Mouse (Mus musculus) forebrain, embryonic 16.5 days (tissue): ENCODE results near the gene Saa2. TPM values are rescaled to one million over a fixed set of nuclear protein-coding genes. Genes with fewer than 3 reads are reported as not detected.

Experiments used
- ATAC-seq: fragments of 200-750 bp; cut with Nextera tagmentation; 2 replicates; pipeline ENCODE4 v1.8.0; 2017; ENCODE audit warnings: mild to moderate bottlenecking, moderate library complexity
- H3K27ac ChIP-seq: fragments of 300-500 bp; sonication (generic); 2 replicates; pipeline ENCODE4 v1.5.1; 2014; ENCODE audit warnings: low read length, control low read depth
- H3K27me3 ChIP-seq: fragments of 300-500 bp; sonication (generic); replicated peaks from 2 replicates; pipeline ENCODE4 v1.6.1; 2014; ENCODE audit warnings: low read length; ENCODE audit not compliant: control insufficient read depth, insufficient read depth
- H3K36me3 ChIP-seq: fragments of 300-500 bp; sonication (generic); 2 replicates; pipeline ENCODE4 v1.6.1; 2014; ENCODE audit not compliant: control insufficient read depth, insufficient read depth
- H3K4me1 ChIP-seq: fragments of 300-500 bp; sonication (generic); replicated peaks from 2 replicates; pipeline ENCODE4 v1.6.1; 2014; ENCODE audit warnings: low read length; ENCODE audit not compliant: control insufficient read depth, insufficient read depth
- H3K4me2 ChIP-seq: fragments of 300-500 bp; sonication (generic); 2 replicates; pipeline ENCODE4 v1.6.1; 2014; ENCODE audit warnings: mild to moderate bottlenecking, low read length, control low read depth
- H3K4me3 ChIP-seq: fragments of 300-500 bp; sonication (generic); replicated peaks from 2 replicates; pipeline ENCODE4 v1.5.1; 2014; ENCODE audit warnings: mild to moderate bottlenecking, low read length, control low read depth
- H3K9ac ChIP-seq: fragments of 300-500 bp; sonication (generic); replicated peaks from 2 replicates; pipeline ENCODE4 v1.6.1; 2014; ENCODE audit warnings: low read depth, low read length, control low read depth
- H3K9me3 ChIP-seq: fragments of 300-500 bp; sonication (generic); 2 replicates; pipeline ENCODE4 v1.6.1; 2016; ENCODE audit warnings: low read length; ENCODE audit not compliant: control insufficient read depth
- WGBS: fragments of 180-500 bp; shearing (Covaris S2); extraction: QIAGEN DNeasy Blood & Tissue Kit; methylation state at CpG from one replicate; pipeline ENCODE4 v1.1.7; 2014; 5-methylcytosine and 5-hydroxymethylcytosine counted together
- polyA plus RNA-seq: library from polyadenylated mRNA; unstranded; fragments of >200 nt; fragmentation: Nextera tagmentation; extraction: Ambion mirVana; gene quantifications from 2 replicates; pipeline ENCODE4 v1.2.1, GENCODE M21; 2015

The Saa2 gene
- polyA plus RNA-seq, 1 experiment from 2014 or later: not detected

- Histone ChIP-seq H3K36me3 (peaks cover 29% of the 10 kb centered on the region), H3K4me3 (no peak overlapping the region), H3K9ac (no peak overlapping the region), H3K4me1 (peaks cover 2% of the 10 kb centered on the region; the same call in 1 of the 2 replicates), H3K27me3 (no peaks in the 10 kb centered on the region), H3K9me3 (no peaks in the 10 kb centered on the region), H3K27ac (no peak overlapping the region), H3K4me2 (no peak overlapping the region)
- WGBS: 94% methylated on average over 5 of the region's 5 CpGs
- no peak for ATAC-seq
Measured at GRCm38 (mm10) chr7:46789177-46789849, 37.7 kb downstream of the Saa2 start.

DNA sequence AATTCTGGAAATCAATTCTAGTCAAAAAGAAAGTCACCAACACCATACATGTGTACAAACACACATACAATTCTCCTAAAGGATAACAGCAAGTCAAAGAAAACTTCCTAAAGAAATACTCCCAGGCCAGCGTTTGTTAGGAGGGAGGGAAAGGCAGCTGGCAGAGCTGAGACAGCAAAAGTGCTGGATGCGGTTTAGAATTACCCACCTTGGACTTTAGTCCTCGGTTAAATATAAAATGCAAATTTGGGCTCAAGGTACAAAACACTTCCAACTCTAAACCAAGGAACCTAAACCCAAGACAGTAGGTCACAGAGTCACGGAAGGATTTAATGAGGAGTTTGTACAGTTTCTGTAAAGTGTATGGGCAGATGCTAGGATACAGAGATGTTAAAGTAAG, 42.3 kb downstream of the Saa2 start:
- peaks cover 7% of the 10 kb centered on the region for H3K36me3 ChIP-seq
- H3K27me3 ChIP-seq: no peaks in the 10 kb centered on the region
- H3K4me1 ChIP-seq: peaks cover 20% of the 10 kb centered on the region
- H3K4me3 ChIP-seq: no peak overlapping the region
- H3K9me3 ChIP-seq: no peaks in the 10 kb centered on the region
- no peak for ATAC-seq
- H3K27ac ChIP-seq: no peak overlapping the region
- H3K9ac ChIP-seq: no peak overlapping the region
- WGBS: 85% methylated on average over 4 of the region's 4 CpGs
- H3K4me2 ChIP-seq: no peak overlapping the region

DNA sequence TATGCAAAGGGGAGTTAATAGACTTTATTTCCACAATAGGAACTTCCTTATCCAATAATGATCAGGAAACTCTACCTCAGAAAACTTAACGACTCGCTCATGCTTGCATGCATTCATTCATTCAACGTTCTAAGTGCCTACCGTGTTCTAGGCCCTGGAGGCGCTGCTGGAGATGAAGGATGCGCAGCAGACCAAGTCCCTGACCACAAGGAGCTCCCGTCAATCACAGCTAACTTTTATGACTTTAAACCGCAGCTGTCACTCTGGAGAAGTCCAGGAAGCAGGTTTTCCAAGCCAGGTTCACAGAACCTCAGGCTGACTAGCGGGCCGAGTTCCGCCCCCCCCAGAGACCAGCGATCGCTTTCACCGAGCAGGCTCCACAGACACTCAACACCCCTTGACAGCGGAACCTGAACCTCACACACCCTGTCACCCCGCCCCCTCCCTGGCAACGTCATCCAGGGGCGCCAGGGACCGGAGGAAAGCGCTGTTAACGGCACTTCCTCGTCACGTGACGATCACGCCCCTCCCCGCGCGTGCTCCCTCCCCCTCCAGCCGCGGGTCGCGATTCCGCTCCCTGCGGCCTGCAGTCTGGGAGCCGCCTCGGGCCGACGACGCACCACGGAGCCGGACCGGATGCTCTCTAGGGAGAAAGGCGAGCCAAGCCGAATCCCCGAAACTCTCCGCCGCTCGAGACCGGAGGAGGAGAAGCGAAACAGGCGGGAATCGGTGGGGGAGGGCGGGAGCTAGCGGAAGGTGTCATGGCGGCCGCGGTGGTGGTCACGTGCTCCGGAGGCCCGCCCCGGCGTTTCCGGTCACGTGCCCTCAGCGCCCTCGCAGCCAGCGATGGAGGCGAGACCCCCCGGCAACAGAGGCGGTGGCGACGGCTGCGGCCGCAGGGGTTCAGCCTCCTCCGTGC, 44.0 kb downstream of the Saa2 start, which contains the start of the genes Hps5 and Gtf2h1:
Hps5 (minus strand) TSS at position 778 of the 919 bp plus-strand sequence.
Gtf2h1 (plus strand) TSS at position 817 of the 919 bp plus-strand sequence.
- Histone ChIP-seq H3K9me3 (no peaks in the 10 kb centered on the region), H3K4me1 (peaks cover 20% of the 10 kb centered on the region), H3K4me3 (peak within 1 kb of the TSS; percentile 95), H3K9ac (peak within 1 kb of the TSS; percentile 87), H3K4me2 (peak within 1 kb of the TSS; percentile 71), H3K36me3 (no peaks in the 10 kb centered on the region; the same call in 1 of the 2 replicates), H3K27me3 (no peaks in the 10 kb centered on the region), H3K27ac (peak within 1 kb of the TSS; percentile 86)
- peak; percentile 97 for ATAC-seq
- WGBS: under 1% methylated on average over 68 of the region's 75 CpGs

GRCm38 (mm10) chr7:46796206-46796679, 44.7 kb downstream of the Saa2 start:
- Histone ChIP-seq H3K9ac (peak overlapping the region; percentile 87), H3K27me3 (no peaks in the 10 kb centered on the region), H3K9me3 (no peaks in the 10 kb centered on the region), H3K4me1 (peaks cover 20% of the 10 kb centered on the region), H3K36me3 (no peaks in the 10 kb centered on the region; the same call in 1 of the 2 replicates), H3K4me2 (peak overlapping the region; percentile 70), H3K27ac (peak overlapping the region; percentile 86), H3K4me3 (peak overlapping the region; percentile 95)
- ATAC-seq: no peak; the same call in 1 of the 2 replicates
- WGBS: under 1% methylated on average over 31 of the region's 31 CpGs

DNA sequence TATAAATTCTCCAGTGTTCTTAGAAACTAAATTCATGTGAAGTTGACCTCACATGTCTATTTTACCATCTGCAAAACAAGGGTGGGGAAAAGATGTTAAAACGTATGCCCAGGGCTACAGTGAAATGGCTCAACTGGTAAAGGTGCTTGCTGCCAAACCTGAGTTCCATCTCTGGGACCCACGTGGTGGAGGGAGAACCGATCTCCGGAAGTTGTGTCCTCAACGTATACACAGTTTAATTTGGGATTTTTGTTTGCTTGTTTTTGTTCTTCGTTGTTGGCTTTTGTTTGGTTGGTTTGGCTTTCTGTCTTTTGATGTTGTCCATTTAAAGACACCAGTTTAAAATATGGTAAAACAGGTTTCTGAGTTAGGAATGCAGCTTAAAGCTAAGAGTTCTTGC, 45.2 kb downstream of the Saa2 start:
- peak overlapping the region; percentile 70 for H3K4me2 ChIP-seq
- H3K27me3 ChIP-seq: no peaks in the 10 kb centered on the region
- H3K36me3 ChIP-seq: no peaks in the 10 kb centered on the region; the same call in 1 of the 2 replicates
- 66% methylated on average over 6 of the region's 6 CpGs for WGBS
- no peak for ATAC-seq
- H3K4me1 ChIP-seq: peaks cover 20% of the 10 kb centered on the region
- H3K9ac ChIP-seq: peak overlapping the region; percentile 87
- no peaks in the 10 kb centered on the region for H3K9me3 ChIP-seq
- H3K27ac ChIP-seq: no peak overlapping the region
- H3K4me3 ChIP-seq: peak overlapping the region; percentile 95

Other genes starting within 250 kb of the Saa2 start
- gene Sergef, start 112.0 kb upstream of the Saa2 start, polyA plus RNA-seq: 27.2 and 32.6 TPM in 2 replicates
- gene Tph1, start 79.3 kb upstream of the Saa2 start, polyA plus RNA-seq: 0.35 and 0.93 TPM in 2 replicates
- gene Saal1, start 41.1 kb upstream of the Saa2 start, polyA plus RNA-seq: 20.8 and 22.3 TPM in 2 replicates
- 0.33 TPM in 1 of 2 replicates, not detected in the other for gene Saa3, start 36.1 kb upstream of the Saa2 start, polyA plus RNA-seq
- gene Saa4, start 19.2 kb upstream of the Saa2 start, polyA plus RNA-seq: not detected in 2 replicates
- not detected in 2 replicates for gene Saa1, start 8.8 kb upstream of the Saa2 start, polyA plus RNA-seq
- 16.9 and 17.7 TPM in 2 replicates for gene Hps5, start 44.3 kb downstream of the Saa2 start, polyA plus RNA-seq
- 52.3 and 56.7 TPM in 2 replicates for gene Gtf2h1, start 44.3 kb downstream of the Saa2 start, polyA plus RNA-seq
- 782 and 824 TPM in 2 replicates for gene Ldha, start 89.7 kb downstream of the Saa2 start, polyA plus RNA-seq
- gene Ldhc, start 109.4 kb downstream of the Saa2 start, polyA plus RNA-seq: 0.20 TPM in 1 of 2 replicates, not detected in the other
- gene Tsg101, start 168.2 kb downstream of the Saa2 start, polyA plus RNA-seq: 424 and 426 TPM in 2 replicates
- gene Uevld, start 206.7 kb downstream of the Saa2 start, polyA plus RNA-seq: 7.7 and 8.9 TPM in 2 replicates
- not detected in 2 replicates for gene Gm9999, start 231.8 kb downstream of the Saa2 start, polyA plus RNA-seq